Mouse (Mus musculus) limb, embryonic 14.5 days (tissue): ENCODE measurements around the gene Arfip1. TPM values are rescaled to one million over a fixed set of nuclear protein-coding genes. Genes with fewer than 3 reads are reported as not detected.
A peak's percentile ranks its signal among the peaks of the same experiment; 100 is the strongest.

Source experiments
- ATAC-seq: fragments of 200-750 bp; cut with Nextera tagmentation; 2 replicates; pipeline ENCODE4 v1.8.0; 2017; ENCODE audit warnings: low read depth, moderate number of reproducible peaks, moderate TSS enrichment; ENCODE audit not compliant: low FRiP score
- DNase-seq: peaks from one replicate; pipeline ENCODE4 v3.0.0-alpha.2; 2015; ENCODE audit warnings: low spot score
- H3K27ac ChIP-seq: fragments of 300-500 bp; sonication (generic); replicated peaks from 2 replicates; pipeline ENCODE4 v1.5.1; 2014; ENCODE audit warnings: low read depth, mild to moderate bottlenecking, low read length, moderate library complexity, mixed read lengths
- H3K27me3 ChIP-seq: fragments of 300-500 bp; sonication (generic); 2 replicates; pipeline ENCODE4 v1.6.1; 2014; ENCODE audit warnings: low read length, mixed read lengths; ENCODE audit not compliant: control insufficient read depth, insufficient read depth
- H3K36me3 ChIP-seq: fragments of 300-500 bp; sonication (generic); 2 replicates; pipeline ENCODE4 v1.6.1; 2014; ENCODE audit warnings: mild to moderate bottlenecking, low read length, moderate library complexity, mixed read lengths; ENCODE audit not compliant: control insufficient read depth, insufficient read depth
- H3K4me1 ChIP-seq: fragments of 300-500 bp; sonication (generic); 2 replicates; pipeline ENCODE4 v1.6.1; 2014; ENCODE audit warnings: antibody characterized with exemption, low read length, mixed read lengths; ENCODE audit not compliant: control insufficient read depth, insufficient read depth
- H3K4me2 ChIP-seq: fragments of 300-500 bp; sonication (generic); replicated peaks from 2 replicates; pipeline ENCODE4 v1.6.1; 2014; ENCODE audit warnings: low read depth, mild to moderate bottlenecking, low read length, moderate library complexity; ENCODE audit not compliant: severe bottlenecking
- H3K4me3 ChIP-seq: fragments of 300-500 bp; sonication (generic); replicated peaks from 2 replicates; pipeline ENCODE4 v1.5.1; 2014; ENCODE audit warnings: low read length
- H3K9ac ChIP-seq: fragments of 300-500 bp; sonication (generic); 2 replicates; pipeline ENCODE4 v1.6.1; 2014; ENCODE audit warnings: mild to moderate bottlenecking, low read depth, low read length, moderate library complexity; ENCODE audit not compliant: severe bottlenecking
- H3K9me3 ChIP-seq: fragments of 300-500 bp; sonication (generic); 2 replicates; pipeline ENCODE4 v1.6.1; 2016; ENCODE audit warnings: low read length; ENCODE audit not compliant: control insufficient read depth
- POLR2A ChIP-seq: fragments of 200-500 bp; IDR thresholded peaks from 2 replicates; pipeline ENCODE4 v1.8.0; 2012; ENCODE audit warnings: inconsistent platforms, mild to moderate bottlenecking, moderate library complexity, borderline replicate concordance; ENCODE audit not compliant: insufficient read depth, insufficient read length; ENCODE audit errors: extremely low read depth
- WGBS: fragments of 180-500 bp; shearing (Covaris S2); extraction: QIAGEN DNeasy Blood & Tissue Kit; methylation state at CpG from one replicate; pipeline ENCODE4 v1.1.7; 2014; 5-methylcytosine and 5-hydroxymethylcytosine counted together
- polyA plus RNA-seq, 2 experiments: library from polyadenylated mRNA; depleted of rRNA in 1 of 2; stranded (reverse) in 1 of 2; unstranded in 1 of 2; fragments of >200 nt; fragmentation: Nextera tagmentation in 1 of 2; extraction: Ambion mirVana in 1 of 2; gene quantifications; 2 replicates each; pipeline versions ENCODE4 v1.2.1 to v1.2.3; 2012 to 2014

Arfip1 gene
- polyA plus RNA-seq, 2 experiments = 30.2 to 56.9 TPM

GRCm38 (mm10) chr3:84481104-84481503 is 101.3 kb downstream of the Arfip1 start:
- no peak for TF ChIP-seq POLR2A
- H3K9ac ChIP-seq = peak overlapping the region; percentile 65; the same call in 1 of the 2 replicates
- peaks cover 30% of the 10 kb centered on the region for H3K27me3 ChIP-seq
- H3K4me1 ChIP-seq = peaks cover 12% of the 10 kb centered on the region; the same call in 1 of the 2 replicates
- peak; percentile 38 for DNase-seq
- no peaks in the 10 kb centered on the region for H3K36me3 ChIP-seq
- 9% methylated on average over 11 of the region's 11 CpGs for WGBS
- H3K9me3 ChIP-seq = no peaks in the 10 kb centered on the region
- H3K4me3 ChIP-seq = peak overlapping the region; percentile 64
- peak overlapping the region; percentile 100 for H3K4me2 ChIP-seq
- no peak for ATAC-seq
- no peak overlapping the region for H3K27ac ChIP-seq

GRCm38 (mm10) chr3:84480006-84480897 is 102.2 kb downstream of the Arfip1 start, which contains the start of gene Fhdc1:
Gene Fhdc1, minus strand, starts transcription at chr3:84480429.
- peak within 1 kb of the TSS; percentile 100 for H3K4me2 ChIP-seq
- ATAC-seq (peak; percentile 68), DNase-seq (no peak)
- H3K4me1 ChIP-seq = peaks cover 12% of the 10 kb centered on the region; the same call in 1 of the 2 replicates
- peak within 1 kb of the TSS; percentile 65 for H3K9ac ChIP-seq
- H3K27me3 ChIP-seq = peaks cover 30% of the 10 kb centered on the region
- TF ChIP-seq POLR2A = no peak
- 2% methylated on average over 46 of the region's 82 CpGs for WGBS
- H3K9me3 ChIP-seq = no peaks in the 10 kb centered on the region
- H3K27ac ChIP-seq = no peak within 1 kb of the TSS
- H3K4me3 ChIP-seq = peak within 1 kb of the TSS; percentile 64
- H3K36me3 ChIP-seq = no peaks in the 10 kb centered on the region

DNA sequence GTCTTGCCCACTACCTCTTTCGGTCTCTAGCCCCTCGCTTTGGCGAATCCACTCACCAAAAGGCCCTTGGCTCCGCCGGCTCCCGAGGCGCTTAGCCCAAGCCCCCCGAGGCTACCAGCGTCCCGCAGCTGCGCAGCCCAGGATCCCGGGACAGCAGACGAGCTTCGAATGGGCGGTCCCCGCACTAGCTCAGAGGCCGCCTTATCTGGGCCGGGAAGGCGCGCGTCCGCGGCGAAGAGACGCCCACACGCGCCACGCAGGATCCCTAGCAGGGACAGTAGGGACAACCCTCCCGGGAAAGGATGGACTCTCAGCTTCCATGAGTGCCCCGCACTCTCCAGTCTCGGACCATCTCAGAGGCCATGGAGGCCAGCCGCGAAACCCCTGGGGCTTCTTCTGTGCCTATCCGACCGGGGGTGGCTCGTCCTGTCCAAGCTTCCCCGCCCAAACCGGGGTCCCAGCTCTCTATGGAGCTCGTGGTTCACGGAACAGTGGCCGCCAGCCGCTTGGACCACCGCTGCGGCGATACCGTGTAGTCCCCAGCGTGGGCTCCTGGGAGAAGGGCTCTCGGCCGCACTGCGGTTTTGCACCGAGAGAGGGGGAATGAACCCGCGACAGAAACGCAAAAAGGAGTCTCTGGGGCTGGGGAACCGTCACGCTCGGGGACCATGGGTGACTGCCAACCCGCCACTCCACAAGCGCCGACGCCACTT is 103.0 kb downstream of the Arfip1 start:
- Histone ChIP-seq H3K4me3 (peak overlapping the region; percentile 64), H3K27ac (no peak overlapping the region), H3K9ac (peak overlapping the region; percentile 65), H3K4me1 (peaks cover 14% of the 10 kb centered on the region), H3K4me2 (peak overlapping the region; percentile 100), H3K27me3 (peaks cover 30% of the 10 kb centered on the region), H3K9me3 (no peaks in the 10 kb centered on the region), H3K36me3 (no peaks in the 10 kb centered on the region)
- no peak for TF ChIP-seq POLR2A
- ATAC-seq = peak; percentile 58; the same call in 1 of the 2 replicates
- WGBS = 2% methylated on average over 58 of the region's 61 CpGs
- no peak for DNase-seq

- H3K27ac ChIP-seq = no peak overlapping the region
- H3K4me1 ChIP-seq = peaks cover 20% of the 10 kb centered on the region
- 4% methylated on average over 12 of the region's 12 CpGs for WGBS
- H3K9me3 ChIP-seq = no peaks in the 10 kb centered on the region
- no peak for DNase-seq
- H3K9ac ChIP-seq = peak overlapping the region; percentile 65
- no peak for ATAC-seq
- peak overlapping the region; percentile 64 for H3K4me3 ChIP-seq
- peak overlapping the region; percentile 100 for H3K4me2 ChIP-seq
- no peaks in the 10 kb centered on the region for H3K36me3 ChIP-seq
- peaks cover 30% of the 10 kb centered on the region for H3K27me3 ChIP-seq
- TF ChIP-seq POLR2A = no peak
These were observed 103.5 kb downstream of the Arfip1 start for GRCm38 (mm10) chr3:84478896-84479292.

GRCm38 (mm10) chr3:84478195-84478594 is 104.2 kb downstream of the Arfip1 start:
- no peak overlapping the region for H3K9ac ChIP-seq
- H3K36me3 ChIP-seq = no peaks in the 10 kb centered on the region
- H3K27me3 ChIP-seq = peaks cover 30% of the 10 kb centered on the region
- TF ChIP-seq POLR2A = no peak
- peaks cover 27% of the 10 kb centered on the region for H3K4me1 ChIP-seq
- no peak overlapping the region for H3K4me2 ChIP-seq
- H3K9me3 ChIP-seq = no peaks in the 10 kb centered on the region
- no peak overlapping the region; the same call in 1 of the 2 replicates for H3K4me3 ChIP-seq
- WGBS = 10% methylated on average over 7 of the region's 7 CpGs
- no peak overlapping the region for H3K27ac ChIP-seq
- ATAC-seq (no peak), DNase-seq (no peak)
